Mouse (Mus musculus): ENCODE results near the gene Mpped1. TPM values are rescaled to one million over a fixed set of nuclear protein-coding genes. Genes with fewer than 3 reads are reported as not detected.

The Mpped1 gene
- polyA plus RNA-seq (2015; fragmentation: Nextera tagmentation; extraction: Ambion mirVana) = 0.39 and 0.42 TPM in 2 replicates

DNA sequence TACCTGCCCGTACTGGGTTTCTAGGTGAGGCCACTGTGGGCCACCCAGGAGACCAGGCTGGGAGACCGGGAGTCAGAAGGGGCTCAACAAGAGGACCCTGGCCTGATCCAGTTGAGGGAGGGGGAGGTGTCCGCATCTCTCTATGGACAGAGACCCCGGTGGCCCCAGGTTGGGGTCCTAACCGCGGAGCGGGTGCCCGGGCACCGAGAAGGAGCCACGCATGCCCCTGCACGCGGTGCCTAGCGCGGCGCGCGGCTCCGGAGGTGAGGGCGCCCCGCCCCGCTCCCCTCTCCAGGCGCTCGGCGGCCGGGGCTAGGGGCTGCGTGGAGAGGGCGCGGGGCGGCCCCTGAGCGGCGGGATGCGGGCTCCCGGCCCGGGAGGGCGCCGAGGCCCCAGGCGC lies at the start of gene Mpped1:
Mpped1 (plus strand) TSS at position 81 of the 400 bp plus-strand sequence.
- Histone ChIP-seq H3K27ac (ENCODE audit: low read length) (no peak within 1 kb of the TSS), H3K4me3 (ENCODE audit: low read length) (peak within 1 kb of the TSS; percentile 55), H3K4me2 (replicated peaks; ENCODE audit: low read depth, low read length) (peak within 1 kb of the TSS; percentile 95), H3K27me3 (ENCODE audit: insufficient read depth, low read length) (peaks cover 61% of the 10 kb centered on the region), H3K9me3 (ENCODE audit: low read length) (no peaks in the 10 kb centered on the region), H3K36me3 (ENCODE audit: insufficient read depth, low read length) (no peaks in the 10 kb centered on the region), H3K9ac (replicated peaks; ENCODE audit: low read length) (peak within 1 kb of the TSS; percentile 58), H3K4me1 (ENCODE audit: insufficient read depth, low read length) (peaks cover 5% of the 10 kb centered on the region; the same call in 1 of the 2 replicates)
- no peak for ATAC-seq (ENCODE audit: low FRiP score, low TSS enrichment)
- 5% methylated on average over 21 of the region's 37 CpGs for WGBS

DNA sequence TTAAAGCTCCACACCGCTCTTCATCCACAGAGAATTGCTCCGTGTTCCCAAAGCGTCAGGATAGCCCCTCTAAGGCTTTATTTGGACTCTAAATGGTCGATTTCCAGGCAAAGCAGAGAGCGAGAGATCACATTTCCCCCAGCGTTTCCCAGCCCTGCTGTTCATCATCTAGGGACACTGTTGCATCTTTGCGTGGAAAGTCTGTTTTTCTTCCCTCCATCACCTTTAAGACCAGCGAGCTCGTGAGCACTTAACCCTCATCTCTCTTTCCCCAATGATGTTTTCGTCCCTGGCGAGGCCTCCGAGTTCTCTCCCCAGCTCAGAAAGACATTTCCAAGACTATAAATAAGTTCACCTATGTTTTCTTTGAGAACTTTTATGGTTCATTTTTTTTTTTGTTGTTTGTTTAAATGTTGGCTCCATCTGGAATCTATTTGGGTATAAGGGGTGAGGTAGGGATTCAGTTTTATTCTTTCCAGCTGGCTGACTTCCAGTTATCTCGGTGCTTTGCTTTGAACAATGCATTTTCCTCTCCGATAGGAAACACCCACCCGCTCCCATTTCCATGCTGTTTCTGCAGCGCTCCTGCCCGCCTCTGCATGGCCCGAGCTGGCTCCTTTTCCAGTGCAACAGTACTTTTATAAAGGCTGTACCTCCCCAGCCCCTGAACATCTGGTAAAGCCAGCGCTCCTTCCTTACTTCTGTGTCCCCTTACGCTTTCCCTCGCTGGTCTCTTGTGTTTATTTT lies 38.4 kb upstream of the Mpped1 start:
- Histone ChIP-seq H3K4me2 (replicated peaks; ENCODE audit: low read depth, low read length) (peak overlapping the region; percentile 6), H3K4me3 (ENCODE audit: low read length) (no peak overlapping the region), H3K27me3 (ENCODE audit: insufficient read depth, low read length) (no peaks in the 10 kb centered on the region), H3K9me3 (ENCODE audit: low read length) (no peaks in the 10 kb centered on the region), H3K27ac (ENCODE audit: low read length) (peak overlapping the region; percentile 43; the same call in 1 of the 2 replicates), H3K4me1 (ENCODE audit: insufficient read depth, low read length) (peaks cover 21% of the 10 kb centered on the region), H3K9ac (replicated peaks; ENCODE audit: low read length) (no peak overlapping the region), H3K36me3 (ENCODE audit: insufficient read depth, low read length) (no peaks in the 10 kb centered on the region)
- WGBS = 6% methylated on average over 21 of the region's 21 CpGs
- ATAC-seq (ENCODE audit: low FRiP score, low TSS enrichment) = 0 out of 2 replicates have a peak, but pooled peaks have one; percentile 42

DNA sequence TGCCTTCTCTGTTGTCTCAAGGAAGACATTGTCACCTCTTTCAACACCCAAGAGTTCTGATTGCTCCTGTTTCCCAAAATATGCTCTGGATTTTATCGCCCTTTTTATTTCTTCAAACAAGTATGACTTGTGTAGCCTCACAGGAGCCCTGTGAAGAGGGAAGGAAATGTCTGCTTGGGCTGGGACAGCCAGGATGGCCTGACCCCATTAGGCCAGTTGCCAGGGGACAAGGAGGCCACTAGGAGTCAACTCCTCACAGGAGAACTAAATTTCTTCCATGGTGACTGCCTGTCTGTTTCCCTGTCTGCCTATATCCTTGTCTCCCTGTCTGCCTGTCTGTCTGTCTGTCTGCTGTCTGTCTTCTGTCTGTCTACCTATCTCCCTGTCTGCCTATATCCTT lies 37.2 kb upstream of the Mpped1 start:
- Histone ChIP-seq H3K9ac (replicated peaks; ENCODE audit: low read length) (no peak overlapping the region), H3K36me3 (ENCODE audit: insufficient read depth, low read length) (no peaks in the 10 kb centered on the region), H3K4me2 (replicated peaks; ENCODE audit: low read depth, low read length) (no peak overlapping the region), H3K4me1 (ENCODE audit: insufficient read depth, low read length) (peaks cover 29% of the 10 kb centered on the region), H3K4me3 (ENCODE audit: low read length) (no peak overlapping the region), H3K27ac (ENCODE audit: low read length) (no peak overlapping the region), H3K27me3 (ENCODE audit: insufficient read depth, low read length) (no peaks in the 10 kb centered on the region), H3K9me3 (ENCODE audit: low read length) (no peaks in the 10 kb centered on the region)
- 61% methylated on average over 1 of the region's 1 CpGs for WGBS
- no peak for ATAC-seq (ENCODE audit: low FRiP score, low TSS enrichment)

DNA sequence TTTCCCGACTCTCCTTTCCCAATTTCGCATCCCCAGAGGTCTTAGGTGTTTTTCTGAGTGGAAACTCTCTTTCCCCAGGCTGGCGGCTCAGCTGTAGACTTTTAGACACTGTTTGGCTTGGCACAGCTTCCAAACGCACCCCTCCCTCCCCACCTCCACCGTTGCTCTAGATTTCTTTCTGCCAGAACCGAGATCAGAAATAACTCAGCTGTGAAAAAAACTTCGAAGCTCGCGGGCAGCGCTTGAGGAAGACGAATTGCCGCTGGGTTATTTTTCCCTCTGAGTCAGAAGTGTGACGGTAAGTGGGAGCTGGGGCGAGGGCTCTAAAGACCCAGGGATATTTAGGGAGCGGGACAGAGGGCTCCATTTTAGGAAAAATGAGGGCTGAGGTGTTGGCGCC lies 33.0 kb upstream of the Mpped1 start:
- WGBS = 26% methylated on average over 16 of the region's 16 CpGs
- H3K9me3 ChIP-seq (ENCODE audit: low read length) = no peaks in the 10 kb centered on the region
- peaks cover 19% of the 10 kb centered on the region for H3K4me1 ChIP-seq (ENCODE audit: insufficient read depth, low read length)
- no peaks in the 10 kb centered on the region for H3K36me3 ChIP-seq (ENCODE audit: insufficient read depth, low read length)
- H3K4me2 ChIP-seq (replicated peaks; ENCODE audit: low read depth, low read length) = no peak overlapping the region
- no peak overlapping the region for H3K9ac ChIP-seq (replicated peaks; ENCODE audit: low read length)
- no peak for ATAC-seq (ENCODE audit: low FRiP score, low TSS enrichment)
- H3K27me3 ChIP-seq (ENCODE audit: insufficient read depth, low read length) = no peaks in the 10 kb centered on the region
- H3K27ac ChIP-seq (ENCODE audit: low read length) = no peak overlapping the region
- H3K4me3 ChIP-seq (ENCODE audit: low read length) = no peak overlapping the region

DNA sequence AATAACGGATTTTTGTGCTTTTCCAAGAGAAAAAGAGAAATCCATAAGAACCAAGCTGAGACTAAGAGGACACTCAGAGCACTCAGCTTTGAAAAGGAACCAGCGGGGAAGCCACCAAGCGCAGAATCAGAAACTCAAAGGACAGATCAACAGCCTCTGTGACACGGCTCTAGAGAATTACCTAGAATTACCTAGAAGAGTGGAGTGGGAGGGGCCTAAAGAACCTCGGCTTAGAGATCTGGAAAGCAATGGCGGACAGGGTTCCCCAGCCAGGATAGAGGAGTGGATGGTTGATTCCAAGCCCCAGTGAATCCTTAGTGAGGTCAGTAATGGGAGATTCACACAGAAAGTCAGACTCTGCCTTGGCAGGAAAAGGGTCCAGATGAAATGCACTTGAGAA lies 30.3 kb upstream of the Mpped1 start:
- 79% methylated on average over 6 of the region's 6 CpGs for WGBS
- Histone ChIP-seq H3K4me2 (replicated peaks; ENCODE audit: low read depth, low read length) (no peak overlapping the region), H3K27ac (ENCODE audit: low read length) (no peak overlapping the region), H3K4me1 (ENCODE audit: insufficient read depth, low read length) (peaks cover 9% of the 10 kb centered on the region; the same call in 1 of the 2 replicates), H3K4me3 (ENCODE audit: low read length) (no peak overlapping the region), H3K9ac (replicated peaks; ENCODE audit: low read length) (no peak overlapping the region), H3K9me3 (ENCODE audit: low read length) (no peaks in the 10 kb centered on the region), H3K36me3 (ENCODE audit: insufficient read depth, low read length) (no peaks in the 10 kb centered on the region), H3K27me3 (ENCODE audit: insufficient read depth, low read length) (no peaks in the 10 kb centered on the region)
- ATAC-seq (ENCODE audit: low FRiP score, low TSS enrichment) = no peak

DNA sequence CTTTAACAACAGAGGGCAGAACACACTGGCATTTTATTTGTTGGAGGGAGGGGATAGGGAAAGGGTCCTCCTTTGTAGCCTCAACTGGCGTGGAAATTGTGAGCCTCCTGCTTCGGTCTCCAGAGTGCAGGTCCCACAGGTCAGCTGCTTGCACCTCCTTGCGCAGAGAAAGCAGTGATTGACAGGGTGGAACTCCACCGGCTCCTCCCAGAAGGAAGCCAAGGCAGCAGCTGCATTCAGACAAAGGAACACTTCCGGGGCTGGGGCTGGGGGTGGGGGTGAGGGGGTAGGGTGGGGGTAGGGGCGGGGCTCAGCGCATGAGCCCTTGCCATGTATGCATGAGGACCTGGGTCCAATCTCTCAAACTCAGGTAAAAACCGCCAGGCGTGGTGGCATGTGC lies 29.8 kb upstream of the Mpped1 start:
- Histone ChIP-seq H3K4me2 (replicated peaks; ENCODE audit: low read depth, low read length) (no peak overlapping the region), H3K4me1 (ENCODE audit: insufficient read depth, low read length) (peaks cover 9% of the 10 kb centered on the region; the same call in 1 of the 2 replicates), H3K9me3 (ENCODE audit: low read length) (peaks cover 1% of the 10 kb centered on the region; the same call in 1 of the 2 replicates), H3K27ac (ENCODE audit: low read length) (no peak overlapping the region), H3K9ac (replicated peaks; ENCODE audit: low read length) (no peak overlapping the region), H3K36me3 (ENCODE audit: insufficient read depth, low read length) (no peaks in the 10 kb centered on the region), H3K4me3 (ENCODE audit: low read length) (no peak overlapping the region), H3K27me3 (ENCODE audit: insufficient read depth, low read length) (no peaks in the 10 kb centered on the region)
- ATAC-seq (ENCODE audit: low FRiP score, low TSS enrichment) = no peak
- WGBS = 64% methylated on average over 9 of the region's 9 CpGs

DNA sequence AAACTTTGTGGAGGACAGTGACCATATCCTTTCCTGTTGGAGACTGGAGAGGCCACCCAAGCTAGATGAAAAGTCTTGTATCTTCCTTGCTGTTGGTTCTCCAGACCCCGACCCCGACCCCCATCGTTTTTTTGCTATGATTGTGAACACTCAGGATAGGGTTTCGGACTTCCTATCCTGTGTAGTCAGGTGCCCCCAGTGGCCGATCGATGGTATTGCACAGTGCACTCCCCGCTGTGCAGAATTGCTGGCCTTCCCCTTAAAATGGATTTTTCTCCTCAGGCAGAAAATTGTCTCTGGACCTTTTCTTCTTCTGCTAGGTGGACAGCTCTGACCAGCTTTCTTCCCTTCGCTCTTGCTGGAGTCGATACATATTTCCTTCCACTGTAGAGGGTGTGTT lies 22.5 kb upstream of the Mpped1 start:
- no peak overlapping the region for H3K4me2 ChIP-seq (replicated peaks; ENCODE audit: low read depth, low read length)
- peaks cover 3% of the 10 kb centered on the region; the same call in 1 of the 2 replicates for H3K9me3 ChIP-seq (ENCODE audit: low read length)
- no peak for ATAC-seq (ENCODE audit: low FRiP score, low TSS enrichment)
- H3K4me3 ChIP-seq (ENCODE audit: low read length) = no peak overlapping the region
- H3K27ac ChIP-seq (ENCODE audit: low read length) = no peak overlapping the region
- no peaks in the 10 kb centered on the region for H3K4me1 ChIP-seq (ENCODE audit: insufficient read depth, low read length)
- no peaks in the 10 kb centered on the region for H3K36me3 ChIP-seq (ENCODE audit: insufficient read depth, low read length)
- WGBS = 21% methylated on average over 9 of the region's 9 CpGs
- H3K27me3 ChIP-seq (ENCODE audit: insufficient read depth, low read length) = no peaks in the 10 kb centered on the region
- no peak overlapping the region for H3K9ac ChIP-seq (replicated peaks; ENCODE audit: low read length)

DNA sequence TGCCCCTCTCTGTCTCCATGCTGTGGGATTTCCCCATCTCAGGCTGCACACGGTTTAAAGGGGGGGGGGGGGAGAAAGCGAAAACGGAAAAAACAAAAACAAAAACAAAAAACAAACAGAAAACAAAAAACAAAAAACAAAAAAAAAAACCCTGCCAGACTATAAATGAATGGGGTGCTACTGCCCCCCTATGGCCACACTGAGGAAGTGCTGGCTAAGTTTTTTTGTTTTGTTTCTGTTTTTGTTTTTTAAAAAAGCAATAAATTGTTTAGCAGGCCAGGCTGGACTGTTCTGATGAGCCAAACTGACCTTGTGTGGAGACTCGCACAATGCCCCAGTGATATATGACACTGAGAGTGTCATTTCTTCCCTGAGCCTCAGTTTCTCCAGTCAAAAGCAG lies 20.3 kb upstream of the Mpped1 start:
- Histone ChIP-seq H3K36me3 (ENCODE audit: insufficient read depth, low read length) (no peaks in the 10 kb centered on the region), H3K9me3 (ENCODE audit: low read length) (peaks cover 3% of the 10 kb centered on the region; the same call in 1 of the 2 replicates), H3K4me1 (ENCODE audit: insufficient read depth, low read length) (no peaks in the 10 kb centered on the region), H3K27ac (ENCODE audit: low read length) (no peak overlapping the region), H3K4me2 (replicated peaks; ENCODE audit: low read depth, low read length) (no peak overlapping the region), H3K4me3 (ENCODE audit: low read length) (no peak overlapping the region), H3K9ac (replicated peaks; ENCODE audit: low read length) (no peak overlapping the region), H3K27me3 (ENCODE audit: insufficient read depth, low read length) (no peaks in the 10 kb centered on the region)
- ATAC-seq (ENCODE audit: low FRiP score, low TSS enrichment) = no peak
- 17% methylated on average over 4 of the region's 4 CpGs for WGBS

DNA sequence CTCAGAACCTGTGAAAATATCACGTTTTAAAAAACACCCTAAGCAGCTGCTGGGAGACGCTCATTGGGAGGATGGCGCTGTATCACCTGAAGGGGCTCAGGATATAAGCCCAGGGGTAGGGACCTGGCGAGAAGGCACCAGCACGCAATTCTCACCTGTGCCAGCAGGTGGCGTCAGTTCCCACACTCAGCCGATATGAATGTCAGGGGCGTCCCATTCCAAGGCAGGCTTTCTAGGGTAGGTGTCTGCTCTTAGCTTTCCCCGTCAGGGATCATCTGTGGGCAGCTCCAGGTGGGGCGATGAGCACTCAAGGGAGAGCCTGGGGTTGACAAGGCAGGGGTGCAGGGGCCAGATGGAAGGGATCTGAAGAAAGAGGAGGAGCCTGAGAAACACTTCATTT lies 18.6 kb upstream of the Mpped1 start:
- H3K36me3 ChIP-seq (ENCODE audit: insufficient read depth, low read length) = no peaks in the 10 kb centered on the region
- H3K27me3 ChIP-seq (ENCODE audit: insufficient read depth, low read length) = no peaks in the 10 kb centered on the region
- no peak overlapping the region for H3K9ac ChIP-seq (replicated peaks; ENCODE audit: low read length)
- H3K9me3 ChIP-seq (ENCODE audit: low read length) = no peaks in the 10 kb centered on the region
- H3K4me2 ChIP-seq (replicated peaks; ENCODE audit: low read depth, low read length) = no peak overlapping the region
- H3K27ac ChIP-seq (ENCODE audit: low read length) = no peak overlapping the region
- ATAC-seq (ENCODE audit: low FRiP score, low TSS enrichment) = no peak
- 4% methylated on average over 10 of the region's 10 CpGs for WGBS
- H3K4me3 ChIP-seq (ENCODE audit: low read length) = no peak overlapping the region
- H3K4me1 ChIP-seq (ENCODE audit: insufficient read depth, low read length) = no peaks in the 10 kb centered on the region

DNA sequence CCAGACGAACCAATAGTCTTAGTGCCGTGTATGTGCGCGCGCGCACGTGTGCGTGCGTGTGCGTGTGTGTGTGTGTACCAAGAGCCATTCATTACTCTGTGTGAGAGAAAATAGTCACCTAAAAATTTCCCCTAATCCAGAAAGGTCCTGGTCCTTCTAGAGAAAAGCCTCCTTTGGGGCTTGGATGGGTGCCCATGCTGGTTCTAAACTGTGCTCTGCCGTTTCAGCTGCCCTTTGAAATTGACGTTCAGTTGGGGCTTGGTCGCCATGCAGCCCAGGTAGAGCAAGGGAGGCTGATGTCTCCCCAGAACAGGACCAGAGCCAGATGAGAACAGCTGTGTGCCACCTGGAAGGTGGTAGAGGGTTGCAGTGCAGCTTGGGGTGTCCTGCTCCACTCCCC lies 17.8 kb upstream of the Mpped1 start:
- no peak overlapping the region for H3K27ac ChIP-seq (ENCODE audit: low read length)
- H3K4me3 ChIP-seq (ENCODE audit: low read length) = no peak overlapping the region
- H3K27me3 ChIP-seq (ENCODE audit: insufficient read depth, low read length) = no peaks in the 10 kb centered on the region
- 91% methylated on average over 13 of the region's 13 CpGs for WGBS
- H3K4me1 ChIP-seq (ENCODE audit: insufficient read depth, low read length) = no peaks in the 10 kb centered on the region
- no peak overlapping the region for H3K9ac ChIP-seq (replicated peaks; ENCODE audit: low read length)
- no peaks in the 10 kb centered on the region for H3K9me3 ChIP-seq (ENCODE audit: low read length)
- H3K36me3 ChIP-seq (ENCODE audit: insufficient read depth, low read length) = no peaks in the 10 kb centered on the region
- no peak overlapping the region for H3K4me2 ChIP-seq (replicated peaks; ENCODE audit: low read depth, low read length)
- ATAC-seq (ENCODE audit: low FRiP score, low TSS enrichment) = no peak
